Mouse (Mus musculus): ENCODE data around the gene Sirt2. TPM values are rescaled to one million over a fixed set of nuclear protein-coding genes. Genes with fewer than 3 reads are reported as not detected.
A peak's percentile ranks its signal among the peaks of the same experiment; 100 is the strongest.

The Sirt2 gene
- polyA plus RNA-seq, 1 experiment = 298 TPM

DNA sequence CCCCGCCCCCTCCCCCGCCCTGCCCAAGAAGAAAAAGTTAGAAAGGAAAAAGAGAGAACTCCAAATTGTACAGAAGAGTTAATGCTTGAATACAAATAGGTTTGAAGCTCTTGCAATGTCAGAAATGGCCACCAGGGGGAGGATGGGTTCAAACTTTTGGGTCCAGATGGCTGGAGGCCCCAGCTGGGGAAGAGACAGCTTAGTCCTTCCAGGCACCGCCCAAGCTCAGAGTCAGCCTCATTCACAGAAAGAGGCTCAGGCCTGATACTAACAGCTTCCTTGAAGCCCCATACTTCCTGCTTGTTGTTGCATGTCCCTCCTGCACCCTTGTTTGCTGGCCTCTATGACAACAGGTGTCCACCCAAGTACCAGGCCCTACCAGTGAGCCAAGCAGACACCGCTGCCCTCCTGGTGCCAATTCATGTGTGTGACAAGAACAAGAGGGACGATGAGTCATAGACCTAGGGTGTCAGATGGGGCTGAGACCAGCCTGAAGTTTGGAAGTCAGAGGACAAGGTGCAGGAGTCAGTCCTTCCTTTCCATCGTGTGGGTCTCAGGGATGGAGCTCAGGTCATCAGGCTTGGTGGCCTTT lies 13.6 kb downstream of the Sirt2 start:
- peak; percentile 83 to 90 for DNase-seq
- H3K27ac ChIP-seq (ENCODE audit: insufficient read depth, low read length) = peak overlapping the region; percentile 63
- WGBS = 19% methylated on average over 6 of the region's 6 CpGs
- H3K4me3 ChIP-seq (replicated peaks; ENCODE audit: insufficient read depth, low read depth, low read length) = no peak overlapping the region
- TF ChIP-seq POLR2A (IDR thresholded peaks at IDR 0.05; ENCODE audit: borderline replicate concordance, insufficient read depth, low read length) (no peak), CTCF (IDR thresholded peaks at IDR 0.05; ENCODE audit: borderline replicate concordance, insufficient read depth, low read depth, low read length) (peak; percentile 79)
- H3K4me1 ChIP-seq (ENCODE audit: control insufficient read depth, insufficient read depth, low read length) = peaks cover 15% of the 10 kb centered on the region
- no peaks in the 10 kb centered on the region for H3K27me3 ChIP-seq (ENCODE audit: control insufficient read depth, insufficient read depth, low read length)

DNA sequence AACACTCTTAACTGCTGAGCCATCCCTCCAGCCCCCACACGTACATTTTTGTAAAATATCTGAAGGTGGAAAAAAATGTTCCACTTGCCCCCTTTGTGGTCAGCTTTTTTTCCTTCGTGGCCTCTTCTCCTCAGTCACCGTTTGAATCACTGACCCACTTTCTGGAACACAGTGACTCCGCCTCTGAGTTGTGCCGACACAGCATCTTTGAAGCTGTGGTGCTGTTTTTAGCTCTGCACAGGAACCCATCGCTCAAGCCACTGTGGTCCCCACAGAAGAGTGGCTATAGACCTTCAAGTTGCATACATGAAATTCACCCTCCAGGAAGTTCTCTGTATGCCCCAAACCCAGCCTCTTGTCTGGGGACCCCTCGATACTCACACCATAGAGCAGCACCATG lies 14.3 kb downstream of the Sirt2 start:
- DNase-seq = peak; percentile 40 to 55
- TF ChIP-seq POLR2A (IDR thresholded peaks at IDR 0.05; ENCODE audit: borderline replicate concordance, insufficient read depth, low read length) = no peak
- TF ChIP-seq CTCF (IDR thresholded peaks at IDR 0.05; ENCODE audit: borderline replicate concordance, insufficient read depth, low read depth, low read length) = no peak
- 19% methylated on average over 7 of the region's 7 CpGs for WGBS
- Histone ChIP-seq H3K4me3 (replicated peaks; ENCODE audit: insufficient read depth, low read depth, low read length) (no peak overlapping the region), H3K27me3 (ENCODE audit: control insufficient read depth, insufficient read depth, low read length) (no peaks in the 10 kb centered on the region), H3K4me1 (ENCODE audit: control insufficient read depth, insufficient read depth, low read length) (peaks cover 15% of the 10 kb centered on the region), H3K27ac (ENCODE audit: insufficient read depth, low read length) (peak overlapping the region; percentile 63)

DNA sequence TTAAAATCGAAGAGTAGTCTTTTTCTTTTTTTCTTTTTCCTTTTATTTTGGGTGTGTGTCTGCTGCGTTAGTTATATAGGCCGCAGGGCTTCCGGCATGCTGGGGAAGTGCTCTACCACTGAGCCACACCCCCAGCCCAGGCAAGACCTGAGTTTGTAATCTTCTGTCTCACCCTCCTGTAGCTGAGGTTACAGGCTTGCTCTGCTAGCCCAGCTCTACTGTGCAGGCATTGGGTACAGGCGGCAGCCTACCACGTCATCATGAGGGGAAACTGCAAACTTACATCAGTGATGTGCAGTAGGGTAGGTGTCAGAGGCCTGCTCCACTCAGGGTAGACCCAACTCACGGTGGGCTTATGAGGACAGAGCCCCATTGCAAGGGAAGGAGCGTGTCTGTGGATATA lies 14.7 kb downstream of the Sirt2 start:
- 85% methylated on average over 8 of the region's 8 CpGs for WGBS
- H3K4me1 ChIP-seq (ENCODE audit: control insufficient read depth, insufficient read depth, low read length) = peaks cover 15% of the 10 kb centered on the region
- no peak overlapping the region for H3K4me3 ChIP-seq (replicated peaks; ENCODE audit: insufficient read depth, low read depth, low read length)
- TF ChIP-seq POLR2A (IDR thresholded peaks at IDR 0.05; ENCODE audit: borderline replicate concordance, insufficient read depth, low read length) (no peak), CTCF (IDR thresholded peaks at IDR 0.05; ENCODE audit: borderline replicate concordance, insufficient read depth, low read depth, low read length) (no peak)
- peak overlapping the region; percentile 63 for H3K27ac ChIP-seq (ENCODE audit: insufficient read depth, low read length)
- no peaks in the 10 kb centered on the region for H3K27me3 ChIP-seq (ENCODE audit: control insufficient read depth, insufficient read depth, low read length)
- no peak for DNase-seq

DNA sequence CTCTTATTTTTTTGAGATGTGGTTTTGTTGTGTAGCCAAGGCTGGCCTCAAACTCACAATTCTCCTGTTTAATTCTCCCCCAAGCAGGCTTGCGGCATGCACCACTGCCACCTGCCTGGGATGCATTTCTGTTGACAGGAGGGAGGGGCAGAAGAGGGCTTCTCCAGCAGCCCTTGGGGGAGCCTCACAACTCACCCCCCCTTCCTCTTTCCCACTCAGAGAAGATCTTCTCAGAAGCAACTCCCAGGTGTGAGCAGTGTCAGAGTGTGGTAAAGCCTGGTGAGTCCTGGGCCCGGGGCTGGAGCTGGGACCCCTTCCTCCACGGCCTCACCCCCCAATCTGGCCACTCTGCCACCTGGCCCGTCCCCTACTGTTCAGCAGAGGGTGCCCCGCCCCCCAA lies 18.6 kb downstream of the Sirt2 start:
- Histone ChIP-seq H3K27me3 (ENCODE audit: control insufficient read depth, insufficient read depth, low read length) (no peaks in the 10 kb centered on the region), H3K27ac (ENCODE audit: insufficient read depth, low read length) (no peak overlapping the region), H3K4me1 (ENCODE audit: control insufficient read depth, insufficient read depth, low read length) (peaks cover 14% of the 10 kb centered on the region), H3K4me3 (replicated peaks; ENCODE audit: insufficient read depth, low read depth, low read length) (no peak overlapping the region)
- TF ChIP-seq POLR2A (IDR thresholded peaks at IDR 0.05; ENCODE audit: borderline replicate concordance, insufficient read depth, low read length) = no peak
- TF ChIP-seq CTCF (IDR thresholded peaks at IDR 0.05; ENCODE audit: borderline replicate concordance, insufficient read depth, low read depth, low read length) = no peak
- WGBS = 73% methylated on average over 5 of the region's 5 CpGs
- DNase-seq = no peak

DNA sequence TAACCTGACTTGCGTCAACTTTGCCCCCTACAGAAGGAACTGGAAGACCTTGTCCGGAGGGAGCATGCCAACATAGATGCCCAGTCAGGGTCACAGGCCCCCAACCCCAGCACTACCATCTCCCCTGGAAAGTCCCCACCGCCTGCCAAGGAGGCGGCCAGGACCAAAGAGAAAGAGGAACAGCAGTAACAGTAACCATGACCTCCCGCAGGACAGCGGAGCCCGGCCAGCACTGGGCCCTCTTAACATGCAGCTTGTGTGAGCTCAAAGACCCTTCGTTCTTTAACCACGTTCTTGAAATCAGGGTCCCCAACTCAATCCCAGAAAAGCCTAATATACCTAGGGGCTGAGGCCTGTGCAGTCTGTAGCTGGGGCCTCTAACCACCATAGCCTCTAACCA lies 21.3 kb downstream of the Sirt2 start:
- WGBS = 96% methylated on average over 9 of the region's 9 CpGs

DNA sequence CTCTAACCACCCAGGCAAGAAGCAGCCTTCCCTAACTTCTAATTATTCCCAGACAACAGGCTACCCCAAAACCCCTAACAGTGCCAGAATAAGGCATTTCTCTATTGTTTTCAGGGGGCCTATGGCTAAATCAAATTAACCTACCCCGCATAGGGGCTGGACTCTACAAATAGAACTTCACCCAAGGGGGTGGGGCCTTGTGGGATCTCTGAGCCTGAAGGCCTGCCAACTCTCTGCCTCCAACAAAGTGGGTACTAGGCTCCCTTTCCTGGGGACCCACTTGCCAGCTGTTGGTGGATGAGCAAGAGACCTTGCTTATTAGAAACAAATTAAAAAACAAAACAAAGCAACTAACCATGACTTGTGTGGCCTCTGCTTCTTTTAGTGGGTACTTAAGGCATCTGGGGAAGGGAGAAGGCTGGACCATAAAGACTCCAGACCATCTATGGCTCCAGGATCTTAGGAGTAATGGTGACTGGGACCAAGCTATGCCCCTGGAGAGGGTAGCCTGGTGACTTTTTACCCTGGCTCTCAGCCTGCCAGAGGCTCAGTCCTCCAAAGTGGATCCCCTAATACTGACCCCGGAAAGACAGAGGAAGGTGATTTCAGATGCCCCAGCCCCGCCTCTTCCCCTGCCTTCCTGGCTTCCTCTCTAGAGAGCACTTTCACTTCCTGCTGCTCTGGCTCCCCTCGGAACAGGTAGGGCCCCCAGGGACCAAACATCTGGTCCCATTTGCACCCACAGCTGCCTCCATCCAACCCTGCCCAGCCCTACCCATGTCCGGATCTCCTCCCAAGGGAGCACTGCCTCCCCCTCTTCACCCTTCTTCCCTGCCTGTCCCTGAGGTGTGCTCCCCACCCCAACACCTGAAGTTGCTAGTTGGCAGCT lies 22.0 kb downstream of the Sirt2 start, which contains the start of gene Rinl:
Rinl (plus strand) TSS at position 663 of the 889 bp plus-strand sequence.
- no peak for TF ChIP-seq CTCF (IDR thresholded peaks at IDR 0.05; ENCODE audit: borderline replicate concordance, insufficient read depth, low read depth, low read length)
- TF ChIP-seq POLR2A (IDR thresholded peaks at IDR 0.05; ENCODE audit: borderline replicate concordance, insufficient read depth, low read length) = no peak
- Histone ChIP-seq H3K4me3 (replicated peaks; ENCODE audit: insufficient read depth, low read depth, low read length) (no peak within 1 kb of the TSS), H3K27me3 (ENCODE audit: control insufficient read depth, insufficient read depth, low read length) (no peaks in the 10 kb centered on the region), H3K27ac (ENCODE audit: insufficient read depth, low read length) (no peak within 1 kb of the TSS), H3K4me1 (ENCODE audit: control insufficient read depth, insufficient read depth, low read length) (no peaks in the 10 kb centered on the region)
- DNase-seq = no peak
- 70% methylated on average over 5 of the region's 5 CpGs for WGBS

More for the DNA sequence above, 21.3 kb downstream of the Sirt2 start:
- Histone ChIP-seq H3K27ac (ENCODE audit: insufficient read depth, low read length) (no peak overlapping the region), H3K27me3 (ENCODE audit: control insufficient read depth, insufficient read depth, low read length) (no peaks in the 10 kb centered on the region), H3K4me1 (ENCODE audit: control insufficient read depth, insufficient read depth, low read length) (no peaks in the 10 kb centered on the region), H3K4me3 (replicated peaks; ENCODE audit: insufficient read depth, low read depth, low read length) (no peak overlapping the region)
- DNase-seq = no peak
- TF ChIP-seq CTCF (IDR thresholded peaks at IDR 0.05; ENCODE audit: borderline replicate concordance, insufficient read depth, low read depth, low read length) (no peak), POLR2A (IDR thresholded peaks at IDR 0.05; ENCODE audit: borderline replicate concordance, insufficient read depth, low read length) (no peak)

DNA sequence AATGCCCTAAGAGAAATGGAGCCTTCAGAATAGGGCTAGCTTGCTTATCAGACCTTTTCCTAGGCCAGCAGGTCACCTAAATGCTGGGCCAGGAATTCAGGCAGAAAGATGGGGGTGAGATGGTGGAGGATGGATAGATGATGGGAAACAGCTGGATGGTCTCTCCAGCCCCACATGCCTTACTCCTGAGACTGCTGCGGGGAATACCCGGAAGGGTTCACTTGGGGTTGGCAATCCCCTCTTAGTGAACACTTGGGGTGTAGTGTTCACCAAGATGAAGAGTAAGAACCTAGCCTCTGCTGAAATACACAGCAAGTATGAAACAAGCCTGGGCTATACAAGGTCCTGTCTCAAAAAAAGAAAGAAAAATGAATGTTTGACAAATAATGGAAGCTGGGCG lies 22.7 kb downstream of the Sirt2 start:
- Histone ChIP-seq H3K27ac (ENCODE audit: insufficient read depth, low read length) (no peak overlapping the region), H3K4me3 (replicated peaks; ENCODE audit: insufficient read depth, low read depth, low read length) (no peak overlapping the region), H3K27me3 (ENCODE audit: control insufficient read depth, insufficient read depth, low read length) (no peaks in the 10 kb centered on the region), H3K4me1 (ENCODE audit: control insufficient read depth, insufficient read depth, low read length) (no peaks in the 10 kb centered on the region)
- no peak for DNase-seq
- 84% methylated on average over 3 of the region's 3 CpGs for WGBS
- TF ChIP-seq CTCF (IDR thresholded peaks at IDR 0.05; ENCODE audit: borderline replicate concordance, insufficient read depth, low read depth, low read length) (no peak), POLR2A (IDR thresholded peaks at IDR 0.05; ENCODE audit: borderline replicate concordance, insufficient read depth, low read length) (no peak)

Measured in cerebellum, adult 2 months (tissue).